Mouse (Mus musculus) brain, adult 2 months (tissue): ENCODE data around the gene Atad3a.

Experiments
- DNase-seq: peaks from one replicate; pipeline ENCODE4 v3.0.0; 2011; ENCODE audit warnings: low read depth, low spot score

The Atad3a gene

DNA sequence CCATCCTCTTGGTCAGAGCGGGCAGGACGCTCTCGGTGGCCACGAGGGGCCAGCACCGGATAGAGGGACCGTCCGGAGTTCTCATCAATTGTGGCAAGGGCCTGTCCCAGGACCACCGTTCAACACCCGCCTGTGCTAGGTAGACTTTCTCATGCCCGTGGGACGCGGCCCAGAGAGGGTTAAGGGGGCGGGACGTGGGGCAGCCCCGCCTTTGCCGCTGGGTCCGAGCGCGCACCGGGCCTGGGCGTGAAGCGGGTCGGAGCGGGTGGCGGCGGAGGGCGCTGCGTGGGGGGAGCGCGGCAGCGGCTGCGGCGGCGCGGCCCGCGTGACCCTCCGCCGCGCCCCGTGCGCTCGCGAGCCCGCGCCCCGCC, 66.8 kb downstream of the Atad3a start, which contains the start of gene Fndc10:
TSS of gene Fndc10 (plus strand) at position 232 of the 371 bp plus-strand sequence.
- peak; percentile 90 for DNase-seq

DNA sequence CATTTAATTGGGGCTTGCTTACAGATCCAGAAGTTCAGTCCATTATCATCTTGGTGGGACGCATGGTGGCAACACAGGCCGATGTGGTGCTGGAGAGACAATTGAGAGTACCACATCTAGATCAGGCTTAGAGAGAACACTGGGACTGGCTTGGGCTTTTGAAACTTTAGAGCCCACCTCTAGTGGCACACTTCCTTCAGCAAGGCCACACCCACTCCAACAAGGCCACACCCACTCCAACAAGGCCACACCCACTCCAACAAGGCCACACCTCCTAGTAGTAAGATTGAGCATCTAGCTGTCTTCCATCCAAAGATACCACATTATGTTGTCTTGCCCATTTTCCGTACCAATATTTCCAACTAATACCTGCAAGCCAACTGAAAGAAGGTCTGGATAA, 68.5 kb downstream of the Atad3a start:
- DNase-seq = no peak
